Mouse (Mus musculus) midbrain, embryonic 13.5 days (tissue): ENCODE data around the gene Adap1. TPM values are rescaled to one million over a fixed set of nuclear protein-coding genes. Genes with fewer than 3 reads are reported as not detected.
A peak's percentile ranks its signal among the peaks of the same experiment; 100 is the strongest.

Source experiments
- ATAC-seq: fragments of 200-750 bp; cut with Nextera tagmentation; 2 replicates; pipeline ENCODE4 v1.8.0; 2017; ENCODE audit warnings: mild to moderate bottlenecking, moderate TSS enrichment, moderate library complexity
- H3K27ac ChIP-seq: fragments of 300-500 bp; sonication (generic); 2 replicates; pipeline ENCODE4 v1.5.1; 2015; ENCODE audit warnings: inconsistent platforms, mild to moderate bottlenecking, moderate library complexity
- H3K27me3 ChIP-seq: fragments of 300-500 bp; sonication (generic); 2 replicates; pipeline ENCODE4 v1.6.1; 2015; ENCODE audit warnings: mild to moderate bottlenecking, inconsistent platforms
- H3K36me3 ChIP-seq: fragments of 300-500 bp; sonication (generic); 2 replicates; pipeline ENCODE4 v1.6.1; 2015; ENCODE audit warnings: mild to moderate bottlenecking, inconsistent platforms
- H3K4me1 ChIP-seq: fragments of 300-500 bp; sonication (generic); replicated peaks from 2 replicates; pipeline ENCODE4 v1.6.1; 2015; ENCODE audit warnings: inconsistent platforms
- H3K4me2 ChIP-seq: fragments of 300-500 bp; sonication (generic); replicated peaks from 2 replicates; pipeline ENCODE4 v1.6.1; 2015; ENCODE audit warnings: moderate library complexity, mild to moderate bottlenecking, inconsistent platforms
- H3K4me3 ChIP-seq: fragments of 300-500 bp; sonication (generic); replicated peaks from 2 replicates; pipeline ENCODE4 v1.5.1; 2015; ENCODE audit warnings: mild to moderate bottlenecking, inconsistent platforms
- H3K9ac ChIP-seq: fragments of 300-500 bp; sonication (generic); replicated peaks from 2 replicates; pipeline ENCODE4 v1.6.1; 2015; ENCODE audit warnings: mild to moderate bottlenecking, inconsistent platforms
- H3K9me3 ChIP-seq: fragments of 300-500 bp; sonication (generic); 2 replicates; pipeline ENCODE4 v1.6.1; 2016; ENCODE audit warnings: mild to moderate bottlenecking, inconsistent platforms
- WGBS: fragments of 180-500 bp; shearing (Covaris S2); methylation state at CpG from one replicate; pipeline ENCODE4 v1.1.7; 2015; 5-methylcytosine and 5-hydroxymethylcytosine counted together
- polyA plus RNA-seq: library from polyadenylated mRNA; unstranded; fragments of >200 nt; fragmentation: Nextera tagmentation; extraction: Ambion mirVana; gene quantifications from 2 replicates; pipeline ENCODE4 v1.2.1, GENCODE M21; 2015

Adap1 gene
- polyA plus RNA-seq, 1 experiment from 2014 or later, result 14.5 TPM

DNA sequence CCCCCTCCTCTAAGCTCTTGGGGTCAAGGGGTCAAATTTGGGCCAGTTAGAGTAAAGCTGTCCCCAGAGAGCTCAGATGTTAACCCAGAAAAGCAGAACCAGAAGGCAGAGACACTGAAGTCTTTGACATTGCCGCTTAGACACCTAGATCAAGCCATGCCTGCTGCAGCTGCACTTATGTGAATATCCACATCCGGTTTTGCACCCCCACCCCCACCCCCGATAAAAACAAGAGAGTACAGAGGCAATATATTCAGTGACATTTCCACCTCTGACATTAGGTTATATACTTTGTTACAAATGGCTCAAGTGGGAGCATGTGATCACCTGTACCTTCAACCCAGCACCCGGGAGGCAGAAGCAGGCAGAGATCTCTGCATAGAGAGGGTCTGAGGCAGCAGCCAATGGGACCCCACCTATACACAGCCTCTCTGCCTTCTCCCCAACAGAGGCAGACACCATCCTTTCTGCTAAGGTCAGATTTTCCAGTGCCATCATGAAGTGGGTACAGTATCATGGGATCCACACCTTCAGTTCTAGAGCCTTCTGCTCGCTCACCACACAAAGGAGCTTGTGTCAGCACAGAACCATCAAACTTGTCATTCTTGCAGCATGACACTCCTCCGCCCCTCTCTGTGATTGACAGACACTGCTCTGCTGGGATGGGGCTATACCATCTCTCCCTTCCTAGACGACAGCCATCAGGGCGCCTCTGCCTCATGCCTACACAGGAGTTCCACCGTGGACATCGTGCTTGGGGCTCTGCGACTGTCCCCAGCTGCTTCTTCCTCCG lies 34.8 kb downstream of the Adap1 start:
- no peak overlapping the region for H3K4me3 ChIP-seq
- no peak overlapping the region for H3K9ac ChIP-seq
- 86% methylated on average over 12 of the region's 12 CpGs for WGBS
- H3K9me3 ChIP-seq, result no peaks in the 10 kb centered on the region
- no peak overlapping the region for H3K4me2 ChIP-seq
- H3K36me3 ChIP-seq, result no peaks in the 10 kb centered on the region; the same call in 1 of the 2 replicates
- no peaks in the 10 kb centered on the region for H3K27me3 ChIP-seq
- H3K27ac ChIP-seq, result no peak overlapping the region
- H3K4me1 ChIP-seq, result no peaks in the 10 kb centered on the region
- ATAC-seq, result no peak

- H3K4me1 ChIP-seq, result no peaks in the 10 kb centered on the region
- ATAC-seq, result no peak
- H3K9me3 ChIP-seq, result no peaks in the 10 kb centered on the region
- H3K4me3 ChIP-seq, result no peak overlapping the region
- H3K4me2 ChIP-seq, result no peak overlapping the region
- 75% methylated on average over 4 of the region's 4 CpGs for WGBS
- no peaks in the 10 kb centered on the region; the same call in 1 of the 2 replicates for H3K36me3 ChIP-seq
- no peak overlapping the region for H3K9ac ChIP-seq
- H3K27me3 ChIP-seq, result no peaks in the 10 kb centered on the region
- H3K27ac ChIP-seq, result no peak overlapping the region
These were observed 36.8 kb downstream of the Adap1 start for GRCm38 (mm10) chr5:139288591-139288990.

- no peak overlapping the region for H3K4me3 ChIP-seq
- H3K27me3 ChIP-seq, result no peaks in the 10 kb centered on the region
- 79% methylated on average over 4 of the region's 4 CpGs for WGBS
- ATAC-seq, result no peak
- H3K27ac ChIP-seq, result no peak overlapping the region
- H3K4me2 ChIP-seq, result no peak overlapping the region
- no peaks in the 10 kb centered on the region; the same call in 1 of the 2 replicates for H3K36me3 ChIP-seq
- no peaks in the 10 kb centered on the region for H3K9me3 ChIP-seq
- H3K9ac ChIP-seq, result no peak overlapping the region
- H3K4me1 ChIP-seq, result no peaks in the 10 kb centered on the region
These were observed 37.6 kb downstream of the Adap1 start for GRCm38 (mm10) chr5:139287787-139288186.

DNA sequence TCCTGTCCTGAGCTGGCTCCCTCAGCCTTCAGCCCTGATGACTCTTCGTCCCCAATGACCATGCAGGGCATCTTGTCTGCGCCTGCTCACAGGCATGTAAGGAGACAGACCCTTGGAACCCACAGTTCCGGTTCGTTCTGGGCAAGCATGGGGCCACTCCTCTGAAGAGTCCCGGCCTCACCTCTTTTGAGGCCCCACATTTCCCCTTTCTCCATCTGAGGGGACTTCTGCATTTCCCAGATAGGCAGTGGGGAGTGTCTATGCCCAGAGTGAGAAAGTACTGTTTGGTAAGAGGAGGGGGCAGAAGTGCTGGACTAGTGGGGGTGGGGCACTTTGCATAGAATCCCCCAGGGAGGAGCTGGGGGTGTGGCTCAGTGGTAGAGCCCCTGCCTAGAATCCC lies 38.3 kb downstream of the Adap1 start:
- Histone ChIP-seq H3K9me3 (no peaks in the 10 kb centered on the region), H3K36me3 (no peaks in the 10 kb centered on the region), H3K4me2 (no peak overlapping the region), H3K27ac (no peak overlapping the region), H3K9ac (no peak overlapping the region), H3K4me1 (no peaks in the 10 kb centered on the region), H3K27me3 (no peaks in the 10 kb centered on the region), H3K4me3 (no peak overlapping the region)
- ATAC-seq, result no peak
- 87% methylated on average over 5 of the region's 5 CpGs for WGBS

GRCm38 (mm10) chr5:139286142-139286941 lies 39.1 kb downstream of the Adap1 start:
- Histone ChIP-seq H3K4me1 (no peaks in the 10 kb centered on the region), H3K27me3 (no peaks in the 10 kb centered on the region), H3K4me3 (no peak overlapping the region), H3K9ac (peak overlapping the region; percentile 14; the same call in 1 of the 2 replicates), H3K4me2 (no peak overlapping the region), H3K27ac (no peak overlapping the region), H3K36me3 (no peaks in the 10 kb centered on the region), H3K9me3 (no peaks in the 10 kb centered on the region)
- WGBS, result 74% methylated on average over 14 of the region's 14 CpGs
- ATAC-seq, result no peak

GRCm38 (mm10) chr5:139285383-139286067 lies 39.9 kb downstream of the Adap1 start:
- H3K4me3 ChIP-seq, result no peak overlapping the region
- H3K27ac ChIP-seq, result no peak overlapping the region
- no peak overlapping the region for H3K4me2 ChIP-seq
- no peaks in the 10 kb centered on the region for H3K36me3 ChIP-seq
- peak overlapping the region; percentile 14; the same call in 1 of the 2 replicates for H3K9ac ChIP-seq
- no peaks in the 10 kb centered on the region for H3K27me3 ChIP-seq
- no peaks in the 10 kb centered on the region for H3K9me3 ChIP-seq
- no peaks in the 10 kb centered on the region for H3K4me1 ChIP-seq
- WGBS, result 44% methylated on average over 8 of the region's 8 CpGs
- no peak for ATAC-seq

GRCm38 (mm10) chr5:139283460-139284180 lies 41.8 kb downstream of the Adap1 start:
- Histone ChIP-seq H3K27me3 (no peaks in the 10 kb centered on the region), H3K27ac (no peak overlapping the region), H3K9ac (no peak overlapping the region), H3K4me2 (no peak overlapping the region), H3K4me3 (no peak overlapping the region), H3K4me1 (no peaks in the 10 kb centered on the region), H3K9me3 (no peaks in the 10 kb centered on the region), H3K36me3 (no peaks in the 10 kb centered on the region)
- no peak for ATAC-seq
- 94% methylated on average over 14 of the region's 14 CpGs for WGBS

DNA sequence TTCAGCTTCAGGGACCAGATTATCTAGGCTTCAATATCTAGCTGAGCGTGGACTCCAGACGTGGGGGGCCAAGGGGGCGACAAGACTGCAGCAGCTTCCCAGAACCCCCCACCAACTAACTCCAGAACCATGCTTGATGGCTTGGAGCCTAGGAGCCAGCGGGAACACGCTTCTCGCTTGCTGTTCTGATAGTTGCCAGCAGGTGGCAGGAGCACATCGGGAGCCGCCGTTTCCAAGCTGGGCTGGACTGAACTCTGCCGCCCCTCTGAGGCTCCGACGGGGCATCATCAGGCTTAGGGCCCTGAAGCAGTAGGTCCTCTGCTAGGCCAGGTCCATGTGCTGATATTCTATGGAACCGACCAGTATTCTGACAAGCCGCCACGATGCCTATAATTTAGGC lies 43.2 kb downstream of the Adap1 start:
- Histone ChIP-seq H3K9ac (no peak overlapping the region), H3K4me3 (no peak overlapping the region), H3K27ac (no peak overlapping the region), H3K9me3 (no peaks in the 10 kb centered on the region), H3K4me1 (no peaks in the 10 kb centered on the region), H3K36me3 (no peaks in the 10 kb centered on the region), H3K27me3 (no peaks in the 10 kb centered on the region), H3K4me2 (no peak overlapping the region)
- 6% methylated on average over 15 of the region's 15 CpGs for WGBS
- peak; percentile 86 for ATAC-seq

DNA sequence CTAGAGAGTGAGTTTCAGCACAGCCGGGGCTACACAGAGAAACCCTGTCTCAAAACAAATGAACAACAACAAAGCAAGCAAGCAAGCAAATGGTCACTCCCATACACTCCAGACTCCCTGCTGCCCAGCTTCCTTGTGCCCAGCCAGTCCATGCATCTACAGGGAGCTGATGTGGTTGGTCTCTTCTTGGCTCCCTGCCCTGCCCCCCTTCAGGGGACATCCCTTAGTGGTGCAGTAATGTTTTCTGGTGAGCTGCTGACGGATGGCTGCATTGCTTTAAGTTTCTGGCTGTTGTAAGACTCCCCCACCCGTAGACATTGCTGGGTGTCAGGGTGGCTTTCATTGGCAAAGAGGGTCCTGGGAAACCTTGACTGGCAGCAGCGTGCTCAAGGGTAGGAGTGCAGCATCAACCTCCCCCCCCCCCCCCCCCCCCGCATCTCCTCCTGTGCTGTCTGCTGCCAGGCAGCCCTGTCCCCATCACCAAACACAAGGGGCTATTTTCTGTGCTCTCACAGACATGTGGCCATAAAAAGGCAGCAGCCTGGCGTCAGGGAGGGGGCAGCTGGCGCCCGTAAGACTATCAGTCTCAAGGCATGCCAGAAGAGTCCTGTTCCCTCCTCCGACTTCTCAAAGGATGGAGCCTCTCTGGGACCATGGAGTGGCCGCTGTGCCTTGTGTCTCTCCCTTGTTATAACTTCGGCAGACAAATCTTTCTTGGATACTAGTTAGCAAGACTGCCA lies 43.9 kb downstream of the Adap1 start:
- 67% methylated on average over 10 of the region's 11 CpGs for WGBS
- Histone ChIP-seq H3K9ac (no peak overlapping the region), H3K36me3 (no peaks in the 10 kb centered on the region), H3K27ac (no peak overlapping the region), H3K27me3 (no peaks in the 10 kb centered on the region), H3K4me1 (no peaks in the 10 kb centered on the region), H3K4me3 (no peak overlapping the region), H3K4me2 (no peak overlapping the region), H3K9me3 (no peaks in the 10 kb centered on the region)
- ATAC-seq, result no peak

DNA sequence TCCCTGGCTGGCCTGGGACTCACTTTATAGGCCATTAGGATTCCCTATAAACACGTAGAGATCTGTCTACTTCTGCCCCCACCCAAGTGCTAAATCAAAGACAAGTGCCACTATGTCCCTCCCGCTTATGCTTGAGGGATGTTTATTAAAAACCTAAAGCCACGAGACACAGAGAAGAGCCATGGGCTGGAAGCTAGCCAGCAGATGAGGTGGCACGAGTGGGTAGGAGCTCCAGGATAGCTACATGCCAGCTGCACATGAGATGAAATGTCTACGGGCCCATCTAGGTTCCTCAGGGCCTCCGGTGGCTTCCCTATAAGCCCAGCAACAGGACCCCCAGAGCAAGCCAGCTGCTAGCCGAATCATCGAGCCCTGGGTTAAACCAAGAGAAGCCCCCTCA lies 48.1 kb downstream of the Adap1 start:
- H3K4me2 ChIP-seq, result no peak overlapping the region
- H3K27ac ChIP-seq, result no peak overlapping the region
- no peaks in the 10 kb centered on the region for H3K36me3 ChIP-seq
- H3K4me3 ChIP-seq, result no peak overlapping the region
- 83% methylated on average over 8 of the region's 8 CpGs for WGBS
- H3K9me3 ChIP-seq, result no peaks in the 10 kb centered on the region
- no peak overlapping the region for H3K9ac ChIP-seq
- H3K4me1 ChIP-seq, result peaks cover under 1% of the 10 kb centered on the region
- no peaks in the 10 kb centered on the region for H3K27me3 ChIP-seq
- ATAC-seq, result no peak

GRCm38 (mm10) chr5:139271994-139272554 lies 53.3 kb downstream of the Adap1 start:
- Histone ChIP-seq H3K27me3 (no peaks in the 10 kb centered on the region), H3K9ac (0 out of 2 replicates have a peak overlapping the region, but pooled peaks have one; percentile 12), H3K36me3 (peaks cover 24% of the 10 kb centered on the region), H3K4me1 (peaks cover 14% of the 10 kb centered on the region), H3K27ac (no peak overlapping the region), H3K9me3 (no peaks in the 10 kb centered on the region), H3K4me3 (no peak overlapping the region), H3K4me2 (no peak overlapping the region)
- no peak for ATAC-seq
- WGBS, result 59% methylated on average over 8 of the region's 8 CpGs
